Mouse (Mus musculus) testis, adult 2 months (tissue): ENCODE results near the gene Rnf5. TPM values are rescaled to one million over a fixed set of nuclear protein-coding genes. Genes with fewer than 3 reads are reported as not detected.

Source experiments
- H3K27ac ChIP-seq: fragments of 200-500 bp; 2 replicates; pipeline ENCODE4 v1.5.1; 2012; ENCODE audit warnings: low read depth, low read length; ENCODE audit not compliant: control insufficient read depth, insufficient read depth
- H3K27me3 ChIP-seq: fragments of 200-500 bp; 2 replicates; pipeline ENCODE4 v1.6.1; 2012; ENCODE audit warnings: mild to moderate bottlenecking, low read length, moderate library complexity; ENCODE audit not compliant: control insufficient read depth, insufficient read depth
- H3K36me3 ChIP-seq: fragments of 200-500 bp; 2 replicates; pipeline ENCODE4 v1.6.1; 2012; ENCODE audit warnings: mild to moderate bottlenecking, low read length; ENCODE audit not compliant: control insufficient read depth, insufficient read depth
- H3K4me1 ChIP-seq: fragments of 200-500 bp; 2 replicates; pipeline ENCODE4 v1.6.1; 2012; ENCODE audit warnings: low read length; ENCODE audit not compliant: control insufficient read depth, insufficient read depth
- H3K4me3 ChIP-seq: fragments of 200-500 bp; 2 replicates; pipeline ENCODE4 v1.5.1; 2012; ENCODE audit warnings: low read depth, mild to moderate bottlenecking, low read length, moderate library complexity, mixed read lengths; ENCODE audit not compliant: control insufficient read depth
- CTCF ChIP-seq: fragments of 200-500 bp; IDR thresholded peaks from 2 replicates; pipeline ENCODE4 v1.5.1; 2012; ENCODE audit warnings: low read depth, mild to moderate bottlenecking, inconsistent platforms, low read length, moderate library complexity; ENCODE audit not compliant: control insufficient read depth, insufficient read depth, insufficient replicate concordance
- POLR2A ChIP-seq: fragments of 200-500 bp; IDR thresholded peaks from 2 replicates; pipeline ENCODE4 v1.6.1; 2012; ENCODE audit warnings: low read depth, mild to moderate bottlenecking, inconsistent platforms, low read length, moderate library complexity; ENCODE audit not compliant: control insufficient read depth
- polyA plus RNA-seq: library from polyadenylated mRNA; depleted of rRNA; stranded (reverse); fragments of >200 nt; gene quantifications from 2 replicates; pipeline ENCODE4 v1.2.3, GENCODE M21; 2012

Gene Rnf5
- polyA plus RNA-seq, 1 experiment: 63.4 TPM

DNA sequence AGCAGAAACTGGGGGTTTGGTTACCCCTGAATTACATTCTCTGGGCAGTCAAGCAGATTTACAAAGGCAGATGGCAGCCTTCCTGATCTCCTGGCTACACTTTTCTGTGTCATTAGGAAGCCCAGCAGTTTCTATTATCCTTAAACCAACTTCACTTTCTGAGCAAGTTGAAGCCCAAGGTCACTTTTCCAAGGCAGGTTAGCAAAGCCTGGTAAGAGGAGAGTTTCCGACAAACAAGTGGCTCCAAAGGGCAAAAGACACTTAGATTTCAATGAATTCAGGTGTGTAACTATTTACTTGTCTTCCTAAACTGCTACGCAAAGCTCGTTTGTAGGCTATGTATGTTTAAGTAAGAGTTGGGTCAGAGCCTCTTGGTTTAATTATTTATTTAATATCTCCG, 39.9 kb upstream of the Rnf5 start:
- Histone ChIP-seq H3K27ac (no peak overlapping the region), H3K36me3 (no peaks in the 10 kb centered on the region), H3K4me1 (peaks cover 21% of the 10 kb centered on the region), H3K27me3 (no peaks in the 10 kb centered on the region), H3K4me3 (no peak overlapping the region)
- no peak for TF ChIP-seq CTCF
- no peak for TF ChIP-seq POLR2A

DNA sequence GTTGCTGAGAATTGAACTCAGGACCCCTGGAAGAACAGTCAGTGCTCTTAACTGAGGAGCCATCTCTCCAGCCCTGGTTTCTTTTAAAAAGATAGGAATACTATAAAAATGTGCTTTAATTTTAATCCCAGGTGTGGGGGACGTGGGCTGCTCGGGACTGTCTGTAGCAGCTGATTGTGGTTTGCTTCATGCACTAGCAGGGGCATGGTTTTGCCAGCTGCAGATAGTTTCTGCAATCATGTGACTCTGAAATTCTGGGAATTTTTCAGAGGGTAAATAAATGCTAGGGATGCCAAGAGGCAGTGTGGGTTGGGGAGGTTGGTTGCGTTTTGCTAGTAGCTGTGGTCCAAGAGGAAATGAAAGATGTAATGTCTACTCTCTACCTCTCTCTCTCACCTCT, 38.5 kb upstream of the Rnf5 start:
- Histone ChIP-seq H3K27ac (no peak overlapping the region), H3K4me3 (no peak overlapping the region), H3K27me3 (no peaks in the 10 kb centered on the region), H3K4me1 (peaks cover 20% of the 10 kb centered on the region), H3K36me3 (no peaks in the 10 kb centered on the region)
- no peak for TF ChIP-seq CTCF
- no peak for TF ChIP-seq POLR2A

DNA sequence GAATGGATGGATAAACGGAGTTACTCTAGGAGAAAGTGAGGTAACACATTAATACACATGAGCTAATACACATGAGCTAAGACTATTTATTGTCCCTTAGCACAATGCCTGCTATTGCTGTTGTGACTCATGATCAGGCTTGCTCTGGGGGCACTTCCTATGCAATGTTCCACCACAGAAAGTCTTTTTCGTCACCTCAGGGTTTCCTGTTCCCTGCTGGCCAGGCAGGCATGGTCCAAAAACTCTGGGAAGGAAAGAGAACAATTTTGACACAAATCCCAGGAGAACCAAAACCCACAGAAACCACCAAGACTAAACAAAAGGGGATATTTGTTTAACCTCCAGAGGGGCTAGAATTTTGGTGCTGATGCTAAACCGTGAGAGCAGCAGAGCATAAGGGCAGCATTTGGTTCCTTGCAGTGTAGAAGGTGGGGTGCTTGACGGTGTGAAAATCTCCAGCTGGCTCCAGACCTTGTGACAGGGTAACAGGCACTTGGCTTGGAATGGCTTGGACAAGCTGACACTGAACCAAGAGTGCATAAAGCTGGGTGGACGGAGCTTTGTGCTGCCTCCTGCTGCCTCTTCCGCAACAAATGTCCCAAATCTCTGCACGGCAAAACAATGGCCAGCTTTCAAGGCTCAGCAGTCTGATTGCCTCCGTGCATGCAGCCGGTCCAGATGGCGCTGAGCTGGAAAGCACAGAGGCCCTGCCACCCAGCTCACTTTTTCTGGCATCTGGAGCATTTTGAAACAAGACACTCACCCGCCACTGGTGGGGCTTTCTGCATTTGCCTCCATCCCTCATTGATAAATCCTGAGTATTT, 37.5 kb upstream of the Rnf5 start:
- TF ChIP-seq CTCF: no peak
- no peak for TF ChIP-seq POLR2A
- H3K4me1 ChIP-seq: peaks cover 15% of the 10 kb centered on the region
- no peaks in the 10 kb centered on the region for H3K36me3 ChIP-seq
- H3K4me3 ChIP-seq: no peak overlapping the region
- H3K27me3 ChIP-seq: no peaks in the 10 kb centered on the region
- H3K27ac ChIP-seq: no peak overlapping the region

DNA sequence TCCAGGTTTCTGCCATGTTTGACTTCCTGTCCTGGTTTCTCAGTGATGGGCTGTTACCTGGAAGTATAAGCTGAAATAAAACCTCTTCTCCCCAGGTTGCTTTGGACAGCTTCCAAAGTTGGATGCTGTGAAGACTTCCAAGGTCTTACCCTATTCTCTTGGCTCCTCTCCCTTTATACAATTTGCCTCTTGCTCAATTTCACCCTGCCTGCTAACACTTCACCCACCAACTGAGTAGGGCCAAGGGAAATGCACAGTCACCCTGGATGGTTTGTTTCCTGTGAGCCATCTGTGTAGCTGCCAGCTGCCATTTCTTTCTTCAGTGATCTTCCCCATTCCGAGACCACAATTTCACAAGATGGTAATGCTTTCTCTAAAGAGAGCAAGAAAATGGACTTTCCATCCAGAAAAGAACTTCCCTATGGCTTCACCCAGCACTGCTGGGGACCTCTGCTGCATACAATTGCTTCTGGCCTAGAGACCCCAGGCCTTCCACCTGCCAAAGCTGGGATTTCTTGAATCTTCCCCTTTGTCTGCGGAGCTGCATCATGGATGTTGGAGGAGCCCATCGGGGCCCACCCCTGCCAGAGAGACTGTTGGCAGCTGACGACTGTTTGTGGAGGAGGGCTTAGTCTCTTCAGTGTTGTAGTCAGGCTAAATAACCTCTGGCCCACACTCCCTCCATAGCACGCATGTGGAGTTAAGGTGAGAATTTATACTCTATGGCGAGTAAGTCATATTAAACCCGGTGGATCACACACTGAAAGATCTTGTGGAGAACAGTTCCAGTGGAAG, 36.2 kb upstream of the Rnf5 start:
- Histone ChIP-seq H3K36me3 (no peaks in the 10 kb centered on the region), H3K4me3 (no peak overlapping the region), H3K27ac (no peak overlapping the region), H3K4me1 (peaks cover 10% of the 10 kb centered on the region), H3K27me3 (no peaks in the 10 kb centered on the region)
- TF ChIP-seq CTCF (no peak), POLR2A (no peak)

DNA sequence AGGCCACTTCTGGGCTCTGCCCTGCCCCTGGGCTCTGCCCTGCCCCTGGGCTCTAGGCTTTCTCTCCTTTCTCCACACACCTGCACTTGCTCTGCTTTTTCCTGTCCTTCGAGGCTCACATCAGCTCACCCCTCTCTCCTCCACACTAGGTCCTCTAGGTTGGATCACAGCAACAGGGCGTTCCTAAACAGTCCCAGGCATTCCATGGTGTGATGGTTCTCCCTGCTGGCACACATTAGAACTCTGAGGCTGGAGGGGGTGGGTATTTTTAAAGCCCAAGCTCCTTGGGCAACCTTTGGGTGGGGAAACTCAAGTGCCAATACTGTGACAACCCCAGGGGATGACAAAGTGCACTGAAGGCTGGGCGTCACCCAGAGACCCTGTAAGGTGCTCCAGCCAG, 34.0 kb upstream of the Rnf5 start:
- TF ChIP-seq CTCF: no peak
- no peak for TF ChIP-seq POLR2A
- no peak overlapping the region for H3K27ac ChIP-seq
- H3K4me3 ChIP-seq: peak overlapping the region; percentile 41

DNA sequence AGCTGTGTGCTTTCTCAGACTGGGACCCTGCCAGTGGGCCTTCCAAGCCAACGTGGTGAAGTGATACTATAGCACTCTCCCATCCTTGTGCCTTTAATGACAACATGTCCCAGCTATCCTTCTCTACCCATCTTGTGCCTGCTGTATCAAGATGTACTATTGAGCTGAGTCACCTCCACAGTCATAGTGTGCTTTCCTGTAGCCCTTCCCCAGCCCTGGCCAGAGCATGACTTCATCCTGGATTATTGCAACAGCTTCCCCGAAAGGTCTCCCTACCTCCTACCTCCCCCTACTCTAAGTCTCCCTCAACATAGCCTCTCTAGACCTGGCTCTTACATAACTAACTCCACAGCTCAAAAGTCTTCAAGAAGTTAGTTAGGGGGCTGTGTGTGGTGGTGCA, 32.2 kb upstream of the Rnf5 start:
- Histone ChIP-seq H3K27ac (no peak overlapping the region), H3K27me3 (peaks cover 3% of the 10 kb centered on the region; the same call in 1 of the 2 replicates), H3K4me1 (peaks cover 21% of the 10 kb centered on the region), H3K4me3 (no peak overlapping the region), H3K36me3 (no peaks in the 10 kb centered on the region)
- TF ChIP-seq POLR2A (no peak), CTCF (no peak)

More for the DNA sequence above, 34.0 kb upstream of the Rnf5 start:
- H3K36me3 ChIP-seq: no peaks in the 10 kb centered on the region
- peaks cover 7% of the 10 kb centered on the region for H3K4me1 ChIP-seq
- H3K27me3 ChIP-seq: no peaks in the 10 kb centered on the region

DNA sequence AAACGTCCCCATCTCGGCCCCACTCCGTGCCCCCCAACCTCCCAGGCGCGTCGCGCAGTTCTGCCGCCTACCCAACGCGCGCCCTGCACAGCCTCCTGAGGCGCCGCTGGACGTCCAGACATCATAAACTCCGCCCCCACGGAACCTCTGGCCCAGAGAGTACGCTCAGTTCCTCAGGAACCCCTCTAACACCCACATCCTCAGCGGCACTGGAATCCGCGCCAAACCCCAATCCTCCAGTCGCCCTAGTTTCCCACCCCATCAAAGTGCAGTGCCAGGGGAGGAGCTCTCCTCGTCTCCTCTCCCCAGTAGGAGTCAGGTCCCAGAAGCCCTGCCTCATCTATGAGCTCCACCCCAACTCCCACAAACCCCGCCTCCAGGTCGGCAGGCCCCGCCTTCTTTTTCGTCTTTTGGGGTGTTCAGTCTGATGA, 28.8 kb upstream of the Rnf5 start:
- H3K27me3 ChIP-seq: peaks cover 5% of the 10 kb centered on the region; the same call in 1 of the 2 replicates
- TF ChIP-seq CTCF: no peak
- TF ChIP-seq POLR2A: no peak

More for the DNA sequence above, 28.8 kb upstream of the Rnf5 start:
- H3K4me3 ChIP-seq: peak overlapping the region; percentile 71
- no peak overlapping the region for H3K27ac ChIP-seq
- H3K36me3 ChIP-seq: no peaks in the 10 kb centered on the region
- peaks cover 36% of the 10 kb centered on the region for H3K4me1 ChIP-seq
